Mouse (Mus musculus): ENCODE measurements around the gene B4galnt4.

- no peak for TF ChIP-seq POLR2A (IDR thresholded peaks at IDR 0.05; ENCODE audit: low read depth, low read length)
- TF ChIP-seq CTCF (IDR thresholded peaks at IDR 0.05; ENCODE audit: extremely low read depth, insufficient read length, insufficient replicate concordance, low read depth, low read length): no peak
Observed at GRCm38 (mm10) chr7:141028831-141029230, 32.1 kb upstream of the B4galnt4 start, which contains the start of gene Gm17387.

All from small intestine, adult 2 months (tissue).